Mouse (Mus musculus) lung, adult 2 months (tissue): ENCODE results near the gene Myo1c.

ENCODE experiments used
- CTCF ChIP-seq: fragments of 200-500 bp; IDR thresholded peaks from 2 replicates; pipeline ENCODE4 v1.5.1; 2011; ENCODE audit warnings: mild to moderate bottlenecking, low read length, control low read depth; ENCODE audit not compliant: insufficient read depth
- POLR2A ChIP-seq: fragments of 200-500 bp; IDR thresholded peaks from 2 replicates; pipeline ENCODE4 v1.6.1; 2011; ENCODE audit warnings: low read depth, mild to moderate bottlenecking, control low read depth, low read length, borderline replicate concordance; ENCODE audit errors: extremely low read depth

GRCm38 (mm10) chr11:75614769-75615168 lies 35.5 kb upstream of the Myo1c start:
- no peak for TF ChIP-seq CTCF
- TF ChIP-seq POLR2A = no peak
